Comparison of ENCODE assay signal across 24 mouse cellular contexts in genomic region chr16:39994821-39995220, GRCm38 (mm10). TPM values are rescaled to one million over a fixed set of nuclear protein-coding genes. Genes with fewer than 3 reads are reported as not detected.
"Had no signal": no experiment of that assay in that cellular context is flagged by ENCODE, and none has a peak within 500 bp of the region (broad histone marks: within the 10 kb centered on the region; RNA-seq: fewer than 3 reads in every experiment).

No protein-coding gene starts in this region.

- H3K36me3 ChIP-seq: heart, embryonic 10.5 days; heart, embryonic 12.5 days; hindbrain, embryonic 10.5 days; hindbrain, embryonic 12.5 days; intestine, embryonic 15.5 days; limb, embryonic 10.5 days; limb, embryonic 12.5 days; liver, embryonic 13.5 days; liver, embryonic 15.5 days had no signal

- H3K4me3 ChIP-seq: heart, embryonic 10.5 days; heart, embryonic 12.5 days; hindbrain, embryonic 10.5 days; hindbrain, embryonic 12.5 days; intestine, embryonic 15.5 days; left cerebral cortex, adult 2 months; limb, embryonic 10.5 days; limb, embryonic 12.5 days; liver, embryonic 13.5 days; liver, embryonic 15.5 days had no signal

- H3K4me2 ChIP-seq: heart, embryonic 12.5 days; hindbrain, embryonic 12.5 days; hindbrain, embryonic 14.5 days; intestine, embryonic 15.5 days; limb, embryonic 12.5 days; liver, embryonic 11.5 days; liver, embryonic 13.5 days; liver, embryonic 15.5 days had no signal

- DNase-seq: gastrocnemius, postnatal 14 days; heart, adult 18-20 months; heart, postnatal 10 days; heart, postnatal 4 days; kidney, adult 18-20 months; kidney, adult 8-10 months; kidney, postnatal 10 days; kidney, postnatal 25 days; kidney, postnatal 4 days; layer of hippocampus, adult 9-11 months; liver; liver, embryonic 13.5 days had no signal

- H3K27me3 ChIP-seq: heart, embryonic 12.5 days; hindbrain, embryonic 12.5 days; intestine, embryonic 15.5 days; limb, embryonic 12.5 days; liver, embryonic 13.5 days; liver, embryonic 15.5 days had no signal

RNA-seq across cellular contexts. Expression of gene Lsamp, which starts 10.7 kb away (rescaled TPM):
- total RNA-seq: granulocyte monocyte progenitor cell, adult 5-6 weeks had no signal
